Mouse (Mus musculus) adrenal gland, adult 18-20 months (tissue): ENCODE data around the gene Nbeal1. TPM values are rescaled to one million over a fixed set of nuclear protein-coding genes. Genes with fewer than 3 reads are reported as not detected.

ENCODE experiments used
- DNase-seq, 2 experiments: peaks; one replicate each; pipeline ENCODE4 v3.0.0; 2021 to 2022; ENCODE audit warnings: low spot score in 2 of 2
- total RNA-seq, 2 experiments: library from RNA; stranded (reverse); gene quantifications; 1 replicate in 1 of 2; 2 replicates in 1 of 2; pipeline ENCODE4 v1.2.3; 2021

Gene Nbeal1
- total RNA-seq, 2 experiments from 2014 or later = 47.7 to 53.6 TPM

GRCm38 (mm10) chr1:60343630-60344455, 163.4 kb downstream of the Nbeal1 start:
- no peak for DNase-seq

GRCm38 (mm10) chr1:60344670-60345069, 164.3 kb downstream of the Nbeal1 start:
- no peak for DNase-seq

DNA sequence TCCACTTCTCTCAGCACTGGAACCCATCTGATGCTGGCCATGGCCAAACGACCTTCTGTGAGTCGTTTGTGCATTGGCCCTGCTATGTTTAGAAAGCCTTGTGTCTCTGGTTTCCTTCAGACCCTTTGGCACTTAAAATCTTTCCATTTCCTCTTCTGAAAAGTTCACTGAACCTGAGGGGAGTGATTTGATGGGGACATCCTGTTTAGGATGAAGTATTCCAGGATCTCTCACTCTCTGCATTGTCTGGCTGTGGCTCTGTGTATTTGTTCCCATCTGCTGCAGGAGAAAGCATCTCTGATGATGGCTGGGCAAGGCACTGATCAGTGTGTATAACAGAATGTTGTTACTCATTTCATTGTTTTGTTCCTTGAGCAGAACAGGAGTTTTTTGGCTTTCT, 165.3 kb downstream of the Nbeal1 start:
- no peak for DNase-seq

DNA sequence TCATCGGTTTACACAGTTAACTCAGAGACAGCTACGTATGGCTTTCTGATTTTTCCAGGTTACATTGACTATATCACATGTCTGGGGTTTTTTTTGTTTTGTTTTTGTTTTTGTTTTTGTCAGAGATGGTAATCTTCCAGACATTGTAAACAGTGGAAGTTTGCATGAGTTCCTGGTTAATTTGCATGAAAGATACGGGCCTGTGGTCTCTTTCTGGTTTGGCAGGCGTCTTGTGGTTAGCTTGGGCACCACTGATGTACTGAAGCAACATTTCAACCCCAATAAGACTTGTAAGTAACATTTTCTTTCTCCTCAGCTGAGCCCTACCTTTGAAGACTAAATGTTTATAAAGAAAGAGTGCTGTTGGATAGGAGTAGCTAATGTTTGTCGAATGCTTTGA, 172.4 kb downstream of the Nbeal1 start:
- DNase-seq = no peak

- DNase-seq = no peak
These were observed 181.2 kb downstream of the Nbeal1 start for GRCm38 (mm10) chr1:60361626-60362025.

DNA sequence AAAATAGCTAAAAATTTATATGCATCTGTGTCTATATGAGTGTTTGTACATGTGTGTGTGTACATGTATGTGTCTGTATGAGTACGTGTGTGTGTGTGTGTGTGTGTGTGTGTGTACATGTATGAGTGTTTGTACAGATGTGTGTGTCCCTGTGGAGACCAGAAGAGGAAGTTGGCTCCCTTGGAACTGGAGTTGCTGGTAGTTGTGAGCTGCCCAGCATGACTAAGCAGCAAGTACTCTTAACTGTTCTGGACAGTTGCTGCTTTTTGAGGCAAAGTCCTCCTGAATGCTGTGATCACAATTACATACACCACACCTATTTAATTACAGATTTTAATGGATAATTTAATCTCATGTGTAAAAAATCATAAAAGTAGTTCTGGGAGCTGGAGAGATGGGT, 196.2 kb downstream of the Nbeal1 start:
- no peak for DNase-seq

DNA sequence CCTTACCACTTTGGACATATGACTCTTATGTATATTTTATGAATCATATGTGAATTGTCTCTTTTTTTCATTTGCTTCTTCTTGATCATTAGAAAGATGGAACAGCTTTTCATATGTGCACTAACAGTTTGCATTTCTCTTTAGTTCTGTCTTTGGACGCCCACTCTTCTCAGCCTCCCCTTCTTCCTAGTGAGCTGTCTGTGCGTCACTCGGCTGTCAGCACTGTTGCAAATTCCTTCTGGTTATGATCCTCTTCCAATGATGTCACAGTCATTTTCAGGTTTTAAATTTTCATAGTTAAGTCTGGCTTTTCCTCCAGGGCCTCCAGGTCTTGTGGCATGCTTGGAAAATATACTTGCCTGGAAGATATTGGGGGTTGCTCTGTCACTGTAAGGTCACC, 201.5 kb downstream of the Nbeal1 start:
- DNase-seq = no peak

Other genes starting within 250 kb of the Nbeal1 start
- gene Ica1l, start 137.4 kb upstream of the Nbeal1 start, total RNA-seq = 1 to 10 TPM; 1.9 to 2.0 TPM
- 1 to 10 TPM; 7.2 to 9.2 TPM for gene Carf, start 82.4 kb upstream of the Nbeal1 start, total RNA-seq
- gene Wdr12, start 82.0 kb upstream of the Nbeal1 start, total RNA-seq = 10 to 100 TPM; 17.2 to 19.1 TPM
- 10 to 100 TPM; 27.0 to 36.7 TPM for gene Cyp20a1, start 162.7 kb downstream of the Nbeal1 start, total RNA-seq
- gene Abi2, start 229.0 kb downstream of the Nbeal1 start, total RNA-seq = 10 to 100 TPM; 31.0 to 35.3 TPM